Mouse (Mus musculus) ES-Bruce4 (cell line): ENCODE results near the gene Ugt1a8. TPM values are rescaled to one million over a fixed set of nuclear protein-coding genes. Genes with fewer than 3 reads are reported as not detected.

Experiments used
- H3K27ac ChIP-seq: 2 replicates; pipeline ENCODE4 v1.5.1; 2012; ENCODE audit warnings: low read length, inconsistent platforms; ENCODE audit not compliant: insufficient read depth
- H3K27me3 ChIP-seq: 2 replicates; pipeline ENCODE4 v1.6.1; 2012; ENCODE audit warnings: mild to moderate bottlenecking, low read length, inconsistent platforms; ENCODE audit not compliant: control insufficient read depth, poor library complexity, insufficient read depth, severe bottlenecking
- H3K36me3 ChIP-seq: 2 replicates; pipeline ENCODE4 v1.6.1; 2012; ENCODE audit warnings: inconsistent platforms, mild to moderate bottlenecking, low read length, moderate library complexity; ENCODE audit not compliant: control insufficient read depth, poor library complexity, insufficient read depth, severe bottlenecking
- H3K4me1 ChIP-seq: one replicate; pipeline ENCODE4 v1.8.1; 2011; ENCODE audit warnings: low read length; ENCODE audit not compliant: control insufficient read depth, insufficient read depth
- H3K4me3 ChIP-seq: 2 replicates; pipeline ENCODE4 v1.5.1; 2011; ENCODE audit warnings: low read depth, mild to moderate bottlenecking, low read length
- H3K9ac ChIP-seq: 2 replicates; pipeline ENCODE4 v1.6.1; 2012; ENCODE audit warnings: low read depth, mild to moderate bottlenecking, inconsistent platforms; ENCODE audit not compliant: poor library complexity, severe bottlenecking
- H3K9me3 ChIP-seq: replicated peaks from 2 replicates; pipeline ENCODE4 v1.6.1; 2012; ENCODE audit warnings: mild to moderate bottlenecking, low read length, inconsistent platforms; ENCODE audit not compliant: control insufficient read depth, poor library complexity, insufficient read depth, severe bottlenecking
- CTCF ChIP-seq: IDR thresholded peaks from one replicate; pipeline ENCODE4 v1.8.1; 2011; ENCODE audit warnings: low read depth, low read length
- EP300 ChIP-seq: IDR thresholded peaks from 2 replicates; pipeline ENCODE4 v1.6.1; 2011; ENCODE audit warnings: low read depth, low read length; ENCODE audit not compliant: insufficient read depth
- POLR2A ChIP-seq: IDR thresholded peaks from one replicate; pipeline ENCODE4 v1.8.1; 2011; ENCODE audit warnings: low read length; ENCODE audit not compliant: insufficient read depth
- polyA plus RNA-seq: library from polyadenylated mRNA; stranded (reverse); fragments of >200 nt; gene quantifications from 2 replicates; pipeline ENCODE4 v1.2.4, GENCODE M21; 2011; ENCODE audit warnings: low read depth; ENCODE audit not compliant: missing spikeins, insufficient read depth, insufficient read length

Ugt1a8 gene
- polyA plus RNA-seq, 1 experiment: not detected

DNA sequence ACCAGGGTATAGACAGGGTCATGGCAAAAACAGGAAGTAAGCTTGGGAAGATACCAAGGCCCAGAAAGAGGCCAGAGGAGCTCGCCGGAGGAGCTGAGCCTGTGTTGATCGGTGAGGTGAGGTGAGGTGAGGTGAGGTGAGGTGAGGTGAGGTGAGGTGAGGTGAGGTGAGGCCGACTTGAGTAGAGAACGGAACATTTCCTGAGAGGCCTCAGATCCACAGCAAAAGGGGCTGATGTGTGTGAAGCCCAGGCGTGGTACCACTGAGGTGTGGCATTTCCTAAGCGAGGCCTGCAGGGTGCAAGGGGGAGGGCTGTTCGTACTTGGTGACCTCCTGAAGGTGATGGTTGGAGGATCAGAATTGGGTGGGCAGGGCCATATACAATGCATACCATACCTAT, 165.5 kb downstream of the Ugt1a8 start:
- TF ChIP-seq EP300: no peak
- TF ChIP-seq CTCF: no peak
- no peak for TF ChIP-seq POLR2A
- H3K27me3 ChIP-seq: no peaks in the 10 kb centered on the region
- no peaks in the 10 kb centered on the region for H3K36me3 ChIP-seq

DNA sequence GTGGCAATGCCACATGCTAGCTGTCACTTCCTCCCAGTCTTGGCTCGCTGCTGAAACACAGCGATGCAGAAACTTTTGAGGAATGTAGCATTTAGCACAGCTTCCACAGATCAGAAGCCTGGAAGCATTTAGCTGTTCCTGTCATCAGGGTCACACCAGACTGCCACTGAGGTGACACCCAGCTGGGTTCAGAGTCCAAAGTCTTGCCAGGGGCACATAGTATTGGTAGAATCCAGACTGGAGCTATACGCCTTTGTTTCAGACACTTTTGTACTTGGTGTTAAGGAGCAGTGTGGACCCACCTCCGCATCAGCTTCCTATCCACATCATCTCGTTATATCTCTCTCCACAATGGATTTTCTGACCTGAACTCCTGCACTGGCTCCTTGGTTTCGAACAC, 165.9 kb downstream of the Ugt1a8 start:
- TF ChIP-seq EP300 (no peak), POLR2A (no peak), CTCF (no peak)

More for the DNA sequence above, 165.5 kb downstream of the Ugt1a8 start:
- Histone ChIP-seq H3K4me1 (no peaks in the 10 kb centered on the region), H3K9me3 (no peaks in the 10 kb centered on the region), H3K9ac (no peak overlapping the region), H3K27ac (no peak overlapping the region), H3K4me3 (no peak overlapping the region)

GRCm38 (mm10) chr1:88254793-88255465, 167.3 kb downstream of the Ugt1a8 start:
- Histone ChIP-seq H3K9ac (no peak overlapping the region), H3K27ac (no peak overlapping the region), H3K36me3 (no peaks in the 10 kb centered on the region), H3K4me1 (no peaks in the 10 kb centered on the region), H3K9me3 (no peaks in the 10 kb centered on the region), H3K4me3 (no peak overlapping the region), H3K27me3 (no peaks in the 10 kb centered on the region)
- TF ChIP-seq POLR2A (no peak), EP300 (no peak), CTCF (no peak)

More for the DNA sequence above, 165.9 kb downstream of the Ugt1a8 start:
- Histone ChIP-seq H3K9ac (no peak overlapping the region), H3K27ac (no peak overlapping the region), H3K4me3 (no peak overlapping the region), H3K4me1 (no peaks in the 10 kb centered on the region), H3K27me3 (no peaks in the 10 kb centered on the region), H3K9me3 (no peaks in the 10 kb centered on the region), H3K36me3 (no peaks in the 10 kb centered on the region)

GRCm38 (mm10) chr1:88255466-88255857, 167.8 kb downstream of the Ugt1a8 start:
- TF ChIP-seq EP300 (no peak), POLR2A (no peak), CTCF (no peak)
- H3K9me3 ChIP-seq: no peaks in the 10 kb centered on the region

GRCm38 (mm10) chr1:88255989-88256754, 168.6 kb downstream of the Ugt1a8 start:
- Histone ChIP-seq H3K4me1 (no peaks in the 10 kb centered on the region), H3K36me3 (no peaks in the 10 kb centered on the region), H3K27me3 (no peaks in the 10 kb centered on the region), H3K9ac (no peak overlapping the region), H3K27ac (no peak overlapping the region), H3K9me3 (no peaks in the 10 kb centered on the region), H3K4me3 (no peak overlapping the region)
- no peak for TF ChIP-seq CTCF
- no peak for TF ChIP-seq POLR2A
- no peak for TF ChIP-seq EP300

More at GRCm38 (mm10) chr1:88255466-88255857, 167.8 kb downstream of the Ugt1a8 start:
- no peaks in the 10 kb centered on the region for H3K4me1 ChIP-seq
- H3K4me3 ChIP-seq: no peak overlapping the region
- no peaks in the 10 kb centered on the region for H3K36me3 ChIP-seq
- H3K9ac ChIP-seq: no peak overlapping the region
- no peaks in the 10 kb centered on the region for H3K27me3 ChIP-seq
- no peak overlapping the region for H3K27ac ChIP-seq
